Mouse (Mus musculus) large intestine, adult 2 months (tissue): ENCODE measurements around the gene Cntnap2. TPM values are rescaled to one million over a fixed set of nuclear protein-coding genes. Genes with fewer than 3 reads are reported as not detected.
"Not testable (repeated sequence)": the region's sequence is repeated elsewhere in the genome, so short reads cannot be mapped to it uniquely, and the experiment has no call there.

Source experiments
- DNase-seq: peaks from one replicate; pipeline ENCODE4 v3.0.0-alpha.2; 2012; ENCODE audit warnings: low read depth, low spot score
- WGBS: fragments of 180-500 bp; shearing (Covaris S2); methylation state at CpG from one replicate; pipeline ENCODE4 v1.1.7; 2018; 5-methylcytosine and 5-hydroxymethylcytosine counted together
- polyA plus RNA-seq: library from polyadenylated mRNA; depleted of rRNA; stranded (reverse); fragments of >200 nt; gene quantifications from 2 replicates; pipeline ENCODE4 v1.2.3, GENCODE M21; 2012

Gene Cntnap2
- polyA plus RNA-seq, 1 experiment: 0.15 TPM

- DNase-seq: no peak
- WGBS: 53% methylated on average over 3 of the region's 3 CpGs
Measured at GRCm38 (mm10) chr6:47259626-47260114, 2200.5 kb downstream of the Cntnap2 start.

GRCm38 (mm10) chr6:47267236-47267635 lies 2208.1 kb downstream of the Cntnap2 start:
- DNase-seq: no peak

GRCm38 (mm10) chr6:47269455-47269854 lies 2210.3 kb downstream of the Cntnap2 start:
- WGBS: 67% methylated on average over 3 of the region's 3 CpGs
- no peak for DNase-seq

More at GRCm38 (mm10) chr6:47267236-47267635, 2208.1 kb downstream of the Cntnap2 start:
- 31% methylated on average over 3 of the region's 3 CpGs for WGBS

- WGBS: 81% methylated on average over 3 of the region's 3 CpGs
- DNase-seq: no peak
Measured at GRCm38 (mm10) chr6:47271576-47271975, 2212.4 kb downstream of the Cntnap2 start.

- DNase-seq: no peak
- WGBS: 66% methylated on average over 8 of the region's 8 CpGs
Measured at GRCm38 (mm10) chr6:47272606-47273575, 2213.7 kb downstream of the Cntnap2 start.

GRCm38 (mm10) chr6:47275065-47275464 lies 2215.9 kb downstream of the Cntnap2 start:
- no peak for DNase-seq
- 79% methylated on average over 2 of the region's 2 CpGs for WGBS

- WGBS: 86% methylated on average over 1 of the region's 1 CpGs
- DNase-seq: no peak
Measured at GRCm38 (mm10) chr6:47279183-47279582, 2220.0 kb downstream of the Cntnap2 start.

GRCm38 (mm10) chr6:47281584-47281983 lies 2222.4 kb downstream of the Cntnap2 start:
- DNase-seq: no peak

- no peak for DNase-seq
- 58% methylated on average over 2 of the region's 2 CpGs for WGBS
Measured at GRCm38 (mm10) chr6:47284794-47285193, 2225.6 kb downstream of the Cntnap2 start.

- WGBS: 21% methylated on average over 1 of the region's 1 CpGs
- DNase-seq: no peak
Measured at GRCm38 (mm10) chr6:47285742-47286141, 2226.6 kb downstream of the Cntnap2 start.

- 22% methylated on average over 12 of the region's 12 CpGs for WGBS
- DNase-seq: not testable (repeated sequence)
Measured at GRCm38 (mm10) chr6:47286247-47286967, 2227.2 kb downstream of the Cntnap2 start.

GRCm38 (mm10) chr6:47287722-47288121 lies 2228.6 kb downstream of the Cntnap2 start:
- WGBS: 94% methylated on average over 1 of the region's 1 CpGs
- no peak for DNase-seq

- no peak for DNase-seq
Measured at GRCm38 (mm10) chr6:47291973-47292372, 2232.8 kb downstream of the Cntnap2 start.

GRCm38 (mm10) chr6:47292437-47292836 lies 2233.3 kb downstream of the Cntnap2 start:
- 62% methylated on average over 3 of the region's 3 CpGs for WGBS
- no peak for DNase-seq

GRCm38 (mm10) chr6:47294433-47294832 lies 2235.3 kb downstream of the Cntnap2 start:
- 28% methylated on average over 1 of the region's 1 CpGs for WGBS
- DNase-seq: no peak

GRCm38 (mm10) chr6:47304848-47305490 lies 2245.8 kb downstream of the Cntnap2 start:
- WGBS: 37% methylated on average over 11 of the region's 11 CpGs
- no peak for DNase-seq

GRCm38 (mm10) chr6:47306065-47306798 lies 2247.1 kb downstream of the Cntnap2 start:
- no peak for DNase-seq
- 55% methylated on average over 8 of the region's 8 CpGs for WGBS

- 76% methylated on average over 12 of the region's 12 CpGs for WGBS
Measured at GRCm38 (mm10) chr6:47306954-47307353, 2247.8 kb downstream of the Cntnap2 start.

More at GRCm38 (mm10) chr6:47306954-47307353, 2247.8 kb downstream of the Cntnap2 start:
- DNase-seq: no peak
